Mouse (Mus musculus): ENCODE measurements at regions not wholly inside any gene's neighbourhood (a gene's known extent, or its start where the extent isn't known, plus 50 kb on each side); places are given as distances from the start of the nearest gene placed in this dataset.
A peak's percentile ranks its signal among the peaks of the same experiment; 100 is the strongest.

DNA sequence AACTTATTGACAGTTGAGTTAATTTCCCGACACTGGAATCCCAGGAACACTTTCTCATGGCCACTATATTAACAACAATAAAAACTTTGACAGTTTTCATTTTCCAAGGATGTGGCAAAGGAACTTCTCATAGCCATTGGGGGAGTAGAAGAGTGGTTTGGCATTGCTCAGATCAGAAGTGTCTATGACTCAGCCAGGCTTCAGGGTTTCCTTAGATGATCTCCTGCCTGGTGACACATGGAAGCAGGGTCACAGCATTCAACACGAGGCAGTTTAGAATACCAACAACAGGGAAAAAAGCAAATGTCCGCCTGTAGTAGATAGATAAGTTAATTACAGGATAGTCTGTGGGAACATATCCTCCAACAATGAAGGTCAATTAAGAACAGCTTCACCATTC lies 228.1 kb upstream of the Gm12728 start:
- Histone ChIP-seq H3K4me1 (replicated peaks; ENCODE audit: control insufficient read depth, insufficient read depth, low read length) (no peaks in the 10 kb centered on the region), H3K36me3 (ENCODE audit: control insufficient read depth, insufficient read depth, low read length) (no peaks in the 10 kb centered on the region), H3K27me3 (ENCODE audit: control insufficient read depth, insufficient read depth, low read depth, low read length) (no peaks in the 10 kb centered on the region), H3K9me3 (ENCODE audit: control insufficient read depth, low read length) (no peaks in the 10 kb centered on the region), H3K27ac (ENCODE audit: low read length) (no peak overlapping the region), H3K4me3 (ENCODE audit: low read length) (no peak overlapping the region), H3K4me2 (ENCODE audit: low read depth, low read length) (no peak overlapping the region), H3K9ac (ENCODE audit: low read length) (no peak overlapping the region)
- WGBS: 69% methylated on average over 3 of the region's 3 CpGs
- no peak for ATAC-seq (ENCODE audit: low read depth)

DNA sequence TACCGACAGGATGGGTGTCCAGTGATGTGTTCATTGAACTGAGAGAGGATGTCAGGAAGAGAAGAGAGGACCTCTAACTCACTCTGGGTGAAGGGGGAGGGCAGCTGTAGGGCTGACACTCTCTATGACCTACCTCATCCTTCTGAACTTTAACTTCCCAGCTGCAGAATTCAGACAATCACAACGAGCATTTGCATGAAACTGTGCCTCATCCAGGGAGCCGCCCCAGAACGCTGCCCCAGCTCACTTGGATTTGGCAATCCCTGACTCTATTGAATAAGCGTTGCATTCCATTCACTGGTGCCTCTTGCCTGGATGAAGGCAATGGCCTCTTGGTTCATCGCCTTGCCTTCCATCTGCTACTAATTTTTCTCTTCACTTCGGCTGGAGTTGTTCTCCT lies 223.9 kb upstream of the Gm12728 start:
- no peaks in the 10 kb centered on the region for H3K4me1 ChIP-seq (replicated peaks; ENCODE audit: control insufficient read depth, insufficient read depth, low read length)
- no peak overlapping the region for H3K9ac ChIP-seq (ENCODE audit: low read length)
- no peaks in the 10 kb centered on the region for H3K9me3 ChIP-seq (ENCODE audit: control insufficient read depth, low read length)
- 73% methylated on average over 7 of the region's 7 CpGs for WGBS
- H3K36me3 ChIP-seq (ENCODE audit: control insufficient read depth, insufficient read depth, low read length): no peaks in the 10 kb centered on the region
- H3K27me3 ChIP-seq (ENCODE audit: control insufficient read depth, insufficient read depth, low read depth, low read length): no peaks in the 10 kb centered on the region
- no peak for ATAC-seq (ENCODE audit: low read depth)
- no peak overlapping the region for H3K27ac ChIP-seq (ENCODE audit: low read length)
- no peak overlapping the region for H3K4me3 ChIP-seq (ENCODE audit: low read length)
- H3K4me2 ChIP-seq (ENCODE audit: low read depth, low read length): no peak overlapping the region

DNA sequence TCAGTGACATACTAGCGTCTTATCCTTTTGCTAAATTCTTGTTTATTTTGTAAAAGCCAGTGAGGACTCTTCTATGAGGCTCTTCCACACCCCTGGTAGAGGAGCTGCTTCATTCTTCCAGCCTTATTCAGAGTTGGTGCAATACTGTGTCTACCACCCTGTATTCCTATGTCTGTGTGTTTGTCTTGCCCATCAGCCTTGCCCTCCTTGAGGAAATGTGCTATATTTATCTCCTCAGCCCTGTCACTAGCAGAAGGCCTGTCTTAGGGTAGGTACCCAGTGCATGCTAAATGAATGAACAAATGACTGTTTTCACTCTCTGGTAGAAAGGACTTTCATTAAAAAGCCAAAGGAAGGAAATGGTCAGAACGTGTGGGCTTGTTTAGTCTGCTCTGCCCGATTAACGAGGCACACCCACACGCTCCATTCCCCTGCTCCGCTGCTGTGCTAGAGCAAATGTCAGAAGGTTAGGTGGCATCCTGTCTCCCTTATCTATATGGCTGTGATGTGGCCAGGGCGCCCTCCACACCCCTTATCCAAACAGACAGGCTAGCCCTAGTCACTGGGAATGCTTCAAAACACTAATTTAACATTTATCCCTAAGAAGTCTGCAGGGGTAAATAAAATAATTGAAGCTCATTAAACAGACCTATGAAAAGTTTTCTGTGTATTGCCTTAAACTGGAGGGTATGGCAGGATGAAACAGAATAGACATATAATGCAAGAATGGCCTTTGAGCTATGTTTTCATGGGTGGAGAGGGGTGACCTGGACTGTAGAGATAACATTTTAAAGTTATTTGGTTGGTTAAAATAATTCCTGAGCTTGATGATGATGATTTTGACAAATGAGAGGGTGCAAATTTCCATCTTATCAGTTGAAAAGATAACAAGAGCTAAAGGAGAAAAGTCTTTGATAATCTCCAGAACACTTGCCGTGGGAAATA lies 222.9 kb upstream of the Gm12728 start:
- Histone ChIP-seq H3K27me3 (ENCODE audit: control insufficient read depth, insufficient read depth, low read depth, low read length) (no peaks in the 10 kb centered on the region), H3K9ac (ENCODE audit: low read length) (no peak overlapping the region), H3K9me3 (ENCODE audit: control insufficient read depth, low read length) (no peaks in the 10 kb centered on the region), H3K4me1 (replicated peaks; ENCODE audit: control insufficient read depth, insufficient read depth, low read length) (no peaks in the 10 kb centered on the region), H3K27ac (ENCODE audit: low read length) (no peak overlapping the region), H3K4me2 (ENCODE audit: low read depth, low read length) (no peak overlapping the region), H3K4me3 (ENCODE audit: low read length) (no peak overlapping the region), H3K36me3 (ENCODE audit: control insufficient read depth, insufficient read depth, low read length) (no peaks in the 10 kb centered on the region)
- peak; percentile 47; the same call in 1 of the 2 replicates for ATAC-seq (ENCODE audit: low read depth)
- 40% methylated on average over 8 of the region's 8 CpGs for WGBS

DNA sequence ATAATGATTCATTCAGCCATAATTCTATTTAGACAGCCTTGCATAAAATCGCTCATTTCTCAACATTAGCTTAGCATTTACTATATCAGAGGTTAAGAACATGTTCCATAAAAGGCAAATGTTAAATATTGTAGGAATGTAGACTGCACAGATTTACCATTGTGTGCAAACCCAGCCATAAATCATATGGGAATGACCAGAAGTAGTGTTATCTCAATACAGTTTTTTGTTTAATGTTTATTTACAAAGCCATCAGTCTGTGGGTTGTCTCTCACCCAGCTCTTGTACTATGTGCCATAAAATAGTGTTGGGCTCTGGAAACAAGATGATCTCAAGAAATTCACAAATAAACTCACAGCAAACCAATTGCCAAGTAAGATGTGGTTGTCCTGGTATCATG lies 220.0 kb upstream of the Gm12728 start:
- Histone ChIP-seq H3K9ac (ENCODE audit: low read length) (no peak overlapping the region), H3K9me3 (ENCODE audit: control insufficient read depth, low read length) (no peaks in the 10 kb centered on the region), H3K27ac (ENCODE audit: low read length) (no peak overlapping the region), H3K4me2 (ENCODE audit: low read depth, low read length) (no peak overlapping the region), H3K4me3 (ENCODE audit: low read length) (no peak overlapping the region), H3K27me3 (ENCODE audit: control insufficient read depth, insufficient read depth, low read depth, low read length) (no peaks in the 10 kb centered on the region), H3K4me1 (replicated peaks; ENCODE audit: control insufficient read depth, insufficient read depth, low read length) (no peaks in the 10 kb centered on the region), H3K36me3 (ENCODE audit: control insufficient read depth, insufficient read depth, low read length) (no peaks in the 10 kb centered on the region)
- WGBS: 84% methylated on average over 1 of the region's 1 CpGs
- no peak for ATAC-seq (ENCODE audit: low read depth)

DNA sequence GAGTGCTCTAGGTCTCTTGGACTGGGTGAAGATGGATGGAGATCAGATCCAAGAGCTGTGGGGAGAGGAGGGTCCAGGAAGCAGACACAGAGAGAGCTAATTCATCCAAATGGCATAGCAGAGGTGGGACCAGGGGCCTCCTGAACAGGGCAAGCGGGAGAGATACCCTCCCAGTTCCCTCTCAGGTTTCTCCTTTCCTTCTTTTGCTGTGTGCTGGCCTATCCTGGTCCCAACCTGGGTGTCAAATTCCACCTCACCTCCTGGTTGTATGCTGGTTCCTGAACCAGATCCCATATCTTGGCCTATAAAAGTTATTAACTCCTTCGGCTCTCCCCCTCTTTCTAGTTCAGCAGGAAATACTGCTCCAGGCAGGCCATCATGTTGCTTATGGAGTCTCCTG lies 214.1 kb upstream of the Gm12728 start:
- H3K27ac ChIP-seq (ENCODE audit: low read length): no peak overlapping the region
- no peak overlapping the region for H3K4me2 ChIP-seq (ENCODE audit: low read depth, low read length)
- WGBS: 89% methylated on average over 2 of the region's 2 CpGs
- H3K27me3 ChIP-seq (ENCODE audit: control insufficient read depth, insufficient read depth, low read depth, low read length): no peaks in the 10 kb centered on the region
- H3K4me1 ChIP-seq (replicated peaks; ENCODE audit: control insufficient read depth, insufficient read depth, low read length): no peaks in the 10 kb centered on the region
- H3K9me3 ChIP-seq (ENCODE audit: control insufficient read depth, low read length): no peaks in the 10 kb centered on the region
- no peak for ATAC-seq (ENCODE audit: low read depth)
- no peaks in the 10 kb centered on the region for H3K36me3 ChIP-seq (ENCODE audit: control insufficient read depth, insufficient read depth, low read length)
- H3K9ac ChIP-seq (ENCODE audit: low read length): no peak overlapping the region
- no peak overlapping the region for H3K4me3 ChIP-seq (ENCODE audit: low read length)

DNA sequence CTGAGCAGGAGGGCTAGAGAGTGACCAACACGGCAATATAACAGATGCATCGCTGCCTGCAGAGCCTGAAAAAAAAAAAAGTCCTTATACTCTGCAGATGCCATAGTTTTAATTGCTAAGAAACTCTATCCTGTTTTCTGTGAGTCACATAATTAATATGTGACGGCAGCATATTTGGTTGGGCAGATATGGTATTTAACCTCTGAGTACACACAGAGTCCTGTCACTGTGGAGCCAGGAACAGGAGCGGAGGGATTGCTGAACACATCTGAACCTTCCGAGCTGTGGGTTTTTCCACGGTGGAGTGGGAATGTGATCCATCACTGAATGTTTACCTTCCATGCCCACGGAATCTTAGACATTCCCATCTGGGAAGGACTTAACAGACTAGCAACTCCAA lies 208.7 kb upstream of the Gm12728 start:
- Histone ChIP-seq H3K4me1 (replicated peaks; ENCODE audit: control insufficient read depth, insufficient read depth, low read length) (no peaks in the 10 kb centered on the region), H3K27me3 (ENCODE audit: control insufficient read depth, insufficient read depth, low read depth, low read length) (no peaks in the 10 kb centered on the region), H3K36me3 (ENCODE audit: control insufficient read depth, insufficient read depth, low read length) (no peaks in the 10 kb centered on the region), H3K4me3 (ENCODE audit: low read length) (no peak overlapping the region), H3K9ac (ENCODE audit: low read length) (no peak overlapping the region), H3K4me2 (ENCODE audit: low read depth, low read length) (no peak overlapping the region), H3K27ac (ENCODE audit: low read length) (no peak overlapping the region), H3K9me3 (ENCODE audit: control insufficient read depth, low read length) (no peaks in the 10 kb centered on the region)
- WGBS: 32% methylated on average over 7 of the region's 7 CpGs
- 0 out of 2 replicates have a peak, but pooled peaks have one; percentile 61 for ATAC-seq (ENCODE audit: low read depth)

DNA sequence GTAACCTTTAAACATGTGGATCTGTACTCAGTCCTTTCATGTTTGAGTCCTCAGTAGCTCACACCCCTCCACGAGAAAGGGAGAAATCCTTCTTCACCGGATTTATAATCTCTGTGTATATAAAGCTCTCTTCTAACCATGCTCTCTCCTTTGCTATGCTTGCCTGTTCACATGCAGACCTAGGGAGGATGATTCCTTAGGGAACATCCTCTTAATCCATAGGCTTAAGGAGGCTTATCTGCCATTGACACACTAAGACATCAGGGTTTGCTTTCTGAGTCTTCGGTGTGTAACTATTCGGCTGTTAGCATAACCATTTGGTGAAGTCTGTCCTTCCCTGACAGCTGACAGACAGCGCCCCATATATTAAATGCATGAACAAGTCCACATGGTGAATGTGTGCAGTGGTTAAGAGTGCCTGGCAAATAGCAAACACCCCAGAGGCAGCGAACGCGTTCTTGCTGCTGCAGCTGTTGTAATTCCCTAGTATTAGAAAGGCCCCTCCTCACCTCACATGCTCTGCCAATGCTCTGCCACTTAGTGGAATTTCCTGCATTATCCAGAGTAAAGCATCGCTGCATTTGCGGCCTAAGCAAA lies 205.2 kb upstream of the Gm12728 start:
- WGBS: 80% methylated on average over 10 of the region's 10 CpGs

DNA sequence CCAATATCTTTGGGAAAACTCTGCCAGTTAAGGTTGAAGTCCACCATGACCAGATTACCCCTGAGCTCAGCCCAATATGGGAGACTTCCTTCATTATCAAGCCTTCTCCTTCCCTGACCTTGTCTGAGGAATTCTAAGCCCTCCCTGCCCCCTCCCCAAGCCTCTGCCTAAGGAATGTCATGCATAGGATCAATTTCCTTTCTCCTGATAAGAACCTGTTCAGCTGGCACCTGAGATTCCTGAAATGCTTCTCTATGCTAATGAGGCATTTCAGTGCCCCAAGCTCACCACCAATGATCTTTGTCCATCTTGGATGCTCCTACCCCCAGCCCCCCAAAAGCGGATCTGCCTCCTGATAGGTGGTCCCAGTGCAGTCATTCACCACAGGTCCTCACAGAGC lies 186.0 kb upstream of the Gm12728 start:
- Histone ChIP-seq H3K27me3 (ENCODE audit: control insufficient read depth, insufficient read depth, low read depth, low read length) (no peaks in the 10 kb centered on the region), H3K9ac (ENCODE audit: low read length) (no peak overlapping the region), H3K4me3 (ENCODE audit: low read length) (no peak overlapping the region), H3K4me2 (ENCODE audit: low read depth, low read length) (no peak overlapping the region), H3K9me3 (ENCODE audit: control insufficient read depth, low read length) (no peaks in the 10 kb centered on the region), H3K27ac (ENCODE audit: low read length) (no peak overlapping the region), H3K4me1 (replicated peaks; ENCODE audit: control insufficient read depth, insufficient read depth, low read length) (no peaks in the 10 kb centered on the region), H3K36me3 (ENCODE audit: control insufficient read depth, insufficient read depth, low read length) (no peaks in the 10 kb centered on the region)
- 84% methylated on average over 1 of the region's 1 CpGs for WGBS
- no peak; the same call in 1 of the 2 replicates for ATAC-seq (ENCODE audit: low read depth)

More for the DNA sequence above, 205.2 kb upstream of the Gm12728 start:
- no peak overlapping the region for H3K4me3 ChIP-seq (ENCODE audit: low read length)
- H3K9me3 ChIP-seq (ENCODE audit: control insufficient read depth, low read length): no peaks in the 10 kb centered on the region
- no peaks in the 10 kb centered on the region for H3K4me1 ChIP-seq (replicated peaks; ENCODE audit: control insufficient read depth, insufficient read depth, low read length)
- no peaks in the 10 kb centered on the region for H3K27me3 ChIP-seq (ENCODE audit: control insufficient read depth, insufficient read depth, low read depth, low read length)
- H3K4me2 ChIP-seq (ENCODE audit: low read depth, low read length): no peak overlapping the region
- no peaks in the 10 kb centered on the region for H3K36me3 ChIP-seq (ENCODE audit: control insufficient read depth, insufficient read depth, low read length)
- H3K27ac ChIP-seq (ENCODE audit: low read length): no peak overlapping the region
- H3K9ac ChIP-seq (ENCODE audit: low read length): no peak overlapping the region
- no peak for ATAC-seq (ENCODE audit: low read depth)

DNA sequence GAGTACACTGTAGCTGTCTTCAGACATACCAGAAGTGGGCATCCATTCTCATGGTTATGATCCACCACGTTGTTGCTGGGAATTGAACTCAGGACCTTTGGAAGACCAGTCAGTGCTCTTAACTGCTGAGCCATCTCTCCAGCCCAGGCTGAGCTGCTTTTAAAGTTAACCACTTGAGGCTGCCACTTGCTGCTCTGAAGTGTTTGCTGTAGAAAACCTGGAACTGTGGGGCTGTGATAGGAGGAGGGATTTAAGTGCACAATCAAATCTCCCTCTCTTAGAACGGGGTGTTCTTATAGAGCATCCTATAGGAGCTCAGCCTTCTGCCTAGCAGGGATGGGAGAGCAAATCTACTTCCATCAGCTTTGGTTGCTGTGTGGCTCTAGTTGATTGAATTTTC lies 185.1 kb upstream of the Gm12728 start:
- H3K9me3 ChIP-seq (ENCODE audit: control insufficient read depth, low read length): no peaks in the 10 kb centered on the region
- H3K4me1 ChIP-seq (replicated peaks; ENCODE audit: control insufficient read depth, insufficient read depth, low read length): no peaks in the 10 kb centered on the region
- no peaks in the 10 kb centered on the region for H3K36me3 ChIP-seq (ENCODE audit: control insufficient read depth, insufficient read depth, low read length)
- H3K4me2 ChIP-seq (ENCODE audit: low read depth, low read length): no peak overlapping the region
- peak; percentile 56; the same call in 1 of the 2 replicates for ATAC-seq (ENCODE audit: low read depth)
- H3K9ac ChIP-seq (ENCODE audit: low read length): no peak overlapping the region
- WGBS: 62% methylated on average over 2 of the region's 2 CpGs
- no peaks in the 10 kb centered on the region for H3K27me3 ChIP-seq (ENCODE audit: control insufficient read depth, insufficient read depth, low read depth, low read length)
- no peak overlapping the region for H3K4me3 ChIP-seq (ENCODE audit: low read length)
- H3K27ac ChIP-seq (ENCODE audit: low read length): no peak overlapping the region
